In genomic region chr9:14365481-14366125, GRCm38 (mm10) we compare ENCODE assay signal across 9 mouse cellular contexts. TPM values are rescaled to one million over a fixed set of nuclear protein-coding genes. Genes with fewer than 3 reads are reported as not detected.
DNase-seq lines count a peak whose midpoint lies in the region; ATAC-seq and TF ChIP-seq lines count a peak whose summit lies in the region.
"Had no signal": no experiment of that assay in that cellular context is flagged by ENCODE, and none has a peak within 500 bp of the region (broad histone marks: within the 10 kb centered on the region; RNA-seq: fewer than 3 reads in every experiment).

No protein-coding gene starts in this region.

- TF ChIP-seq CTCF in thymus, adult 2 months (IDR thresholded peaks at IDR 0.05; ENCODE audit: borderline replicate concordance, control insufficient read depth, extremely low read depth, insufficient read depth, low read length, poor library complexity): no peak

- H3K36me3 ChIP-seq in kidney, embryonic 16.5 days (ENCODE audit: insufficient read depth, low read length): peaks cover 8% of the 10 kb centered on the region; the same call in 1 of the 2 replicates
- H3K36me3 ChIP-seq in embryonic facial prominence, embryonic 10.5 days (replicated peaks): no peaks in the 10 kb centered on the region
- no peaks in the 10 kb centered on the region for H3K36me3 ChIP-seq in kidney, embryonic 15.5 days
- no peaks in the 10 kb centered on the region for H3K36me3 ChIP-seq in splenic B cell, adult 2 months (ENCODE audit: control insufficient read depth, insufficient read depth, low read length, poor library complexity, severe bottlenecking)
- H3K36me3 ChIP-seq in forebrain, embryonic 14.5 days (ENCODE audit: control insufficient read depth, insufficient read depth, low read length): no peaks in the 10 kb centered on the region
- no peaks in the 10 kb centered on the region for H3K36me3 ChIP-seq in thymus, adult 2 months (ENCODE audit: control insufficient read depth, insufficient read depth, low read length)
- H3K36me3 ChIP-seq: neural tube, embryonic 12.5 days had no signal

- DNase-seq in kidney, adult 18-20 months: peak; percentile 15
- no peak for DNase-seq in embryonic facial prominence, embryonic 10.5 days (ENCODE audit: low spot score)
- peak; percentile 31 for DNase-seq in splenic B cell, adult 2 months (ENCODE audit: low read depth, low spot score)
- DNase-seq in layer of hippocampus, adult 8-10 months (ENCODE audit: low spot score in 2 of 2): no peak
- no peak for DNase-seq in forebrain, embryonic 14.5 days (ENCODE audit: low spot score)
- no peak for DNase-seq in thymus, adult 2 months

- no peak for TF ChIP-seq POLR2A in thymus, adult 2 months (IDR thresholded peaks at IDR 0.05; ENCODE audit: control insufficient read depth, extremely low read depth, insufficient read depth, low read length, poor library complexity)

- no peak overlapping the region for H3K27ac ChIP-seq in kidney, embryonic 16.5 days (ENCODE audit: low read length)
- peak overlapping the region; percentile 51; the same call in 1 of the 2 replicates for H3K27ac ChIP-seq in embryonic facial prominence, embryonic 10.5 days (replicated peaks)
- H3K27ac ChIP-seq in kidney, embryonic 15.5 days: peak overlapping the region; percentile 45; the same call in 1 of the 2 replicates
- H3K27ac ChIP-seq in forebrain, embryonic 14.5 days (ENCODE audit: low read depth, low read length): no peak overlapping the region
- no peak overlapping the region for H3K27ac ChIP-seq in thymus, adult 2 months (ENCODE audit: control insufficient read depth, insufficient read depth, low read length)
- H3K27ac ChIP-seq: neural tube, embryonic 12.5 days had no signal

- no peaks in the 10 kb centered on the region for H3K27me3 ChIP-seq in kidney, embryonic 16.5 days (ENCODE audit: insufficient read depth, low read length)
- no peaks in the 10 kb centered on the region for H3K27me3 ChIP-seq in embryonic facial prominence, embryonic 10.5 days (replicated peaks; ENCODE audit: low read depth, poor library complexity, severe bottlenecking)
- H3K27me3 ChIP-seq in kidney, embryonic 15.5 days: no peaks in the 10 kb centered on the region
- H3K27me3 ChIP-seq in splenic B cell, adult 2 months (ENCODE audit: control insufficient read depth, insufficient read depth, low read length, poor library complexity, severe bottlenecking): no peaks in the 10 kb centered on the region
- H3K27me3 ChIP-seq in forebrain, embryonic 14.5 days (replicated peaks; ENCODE audit: control insufficient read depth, insufficient read depth, low read length): no peaks in the 10 kb centered on the region
- H3K27me3 ChIP-seq in thymus, adult 2 months (ENCODE audit: control insufficient read depth, insufficient read depth, low read length): no peaks in the 10 kb centered on the region
- H3K27me3 ChIP-seq: neural tube, embryonic 12.5 days had no signal

- no peaks in the 10 kb centered on the region for H3K4me1 ChIP-seq in kidney, embryonic 16.5 days (ENCODE audit: insufficient read depth, low read length)
- 0 out of 2 replicates have a peak, but pooled peaks cover 2% of the 10 kb centered on the region for H3K4me1 ChIP-seq in embryonic facial prominence, embryonic 10.5 days
- no peaks in the 10 kb centered on the region for H3K4me1 ChIP-seq in kidney, embryonic 15.5 days
- H3K4me1 ChIP-seq in forebrain, embryonic 14.5 days (ENCODE audit: control insufficient read depth, insufficient read depth, low read length): no peaks in the 10 kb centered on the region
- H3K4me1 ChIP-seq in thymus, adult 2 months (replicated peaks; ENCODE audit: control insufficient read depth, insufficient read depth, low read length): peaks cover 11% of the 10 kb centered on the region
- H3K4me1 ChIP-seq: neural tube, embryonic 12.5 days had no signal

- no peak overlapping the region for H3K4me2 ChIP-seq in kidney, embryonic 16.5 days (replicated peaks; ENCODE audit: low read depth, low read length)
- H3K4me2 ChIP-seq in kidney, embryonic 15.5 days: no peak overlapping the region
- H3K4me2 ChIP-seq in forebrain, embryonic 14.5 days (ENCODE audit: low read length): no peak overlapping the region
- H3K4me2 ChIP-seq: neural tube, embryonic 12.5 days had no signal

- H3K9ac ChIP-seq in kidney, embryonic 16.5 days (replicated peaks; ENCODE audit: low read length): no peak overlapping the region
- no peak overlapping the region for H3K9ac ChIP-seq in kidney, embryonic 15.5 days
- H3K9ac ChIP-seq in forebrain, embryonic 14.5 days (ENCODE audit: low read length): no peak overlapping the region
- H3K9ac ChIP-seq: neural tube, embryonic 12.5 days had no signal

- H3K9me3 ChIP-seq in kidney, embryonic 16.5 days (ENCODE audit: low read length): no peaks in the 10 kb centered on the region
- no peaks in the 10 kb centered on the region for H3K9me3 ChIP-seq in embryonic facial prominence, embryonic 10.5 days
- no peaks in the 10 kb centered on the region for H3K9me3 ChIP-seq in kidney, embryonic 15.5 days (replicated peaks)
- H3K9me3 ChIP-seq in forebrain, embryonic 14.5 days (replicated peaks; ENCODE audit: control insufficient read depth, low read length): no peaks in the 10 kb centered on the region
- H3K9me3 ChIP-seq: neural tube, embryonic 12.5 days had no signal

- WGBS in kidney, embryonic 16.5 days: 51% methylated on average over 4 of the region's 4 CpGs
- WGBS in embryonic facial prominence, embryonic 10.5 days: 59% methylated on average over 4 of the region's 4 CpGs
- 60% methylated on average over 4 of the region's 4 CpGs for WGBS in kidney, embryonic 15.5 days
- WGBS in forebrain, embryonic 14.5 days: 67% methylated on average over 4 of the region's 4 CpGs
- 32% methylated on average over 4 of the region's 4 CpGs for WGBS in thymus, adult 2 months

- no peak overlapping the region for H3K4me3 ChIP-seq in kidney, embryonic 16.5 days (ENCODE audit: low read length)
- no peak overlapping the region for H3K4me3 ChIP-seq in embryonic facial prominence, embryonic 10.5 days
- no peak overlapping the region for H3K4me3 ChIP-seq in kidney, embryonic 15.5 days (replicated peaks)
- H3K4me3 ChIP-seq in forebrain, embryonic 14.5 days (ENCODE audit: low read depth, low read length): no peak overlapping the region
- H3K4me3 ChIP-seq in thymus, adult 2 months (ENCODE audit: control insufficient read depth, insufficient read depth, low read length): no peak overlapping the region
- H3K4me3 ChIP-seq: neural tube, embryonic 12.5 days had no signal

- no peak for ATAC-seq in kidney, embryonic 16.5 days (ENCODE audit: low FRiP score, low TSS enrichment)
- ATAC-seq in kidney, embryonic 15.5 days (replicated peaks; ENCODE audit: low FRiP score): no peak
- no peak for ATAC-seq in forebrain, embryonic 14.5 days

RNA-seq across cellular contexts. Expression of gene Endod1, which starts 15.7 kb away (rescaled TPM):
- 15.6 and 17.8 TPM in 2 replicates for polyA plus RNA-seq in kidney, embryonic 16.5 days (2015; fragmentation: Nextera tagmentation; extraction: Ambion mirVana)
- 6.9 and 8.0 TPM in 2 replicates for polyA plus RNA-seq in embryonic facial prominence, embryonic 10.5 days (2016; fragmentation: Nextera tagmentation; extraction: Ambion mirVana)
- polyA plus RNA-seq in kidney, embryonic 15.5 days (2015; fragmentation: Nextera tagmentation; extraction: Ambion mirVana): 13.3 and 13.5 TPM in 2 replicates
- total RNA-seq in layer of hippocampus, adult 8-10 months (2022): 10 to 100 TPM; 72.9 to 94.9 (median 82.4) TPM
- 10.0 and 10.8 TPM in 2 replicates for polyA plus RNA-seq in forebrain, embryonic 14.5 days (2014; fragmentation: Nextera tagmentation; extraction: Ambion mirVana)
- 62.3 and 64.2 TPM in 2 replicates for polyA plus RNA-seq in thymus, adult 2 months (2012; rRNA removed)

Comparison
In these comparisons a context has a peak if more than half of its experiments do, and no peak if none do; other contexts are left out.
1. H3K27ac ChIP-seq: peak in embryonic facial prominence, embryonic 10.5 days (single experiment) and kidney, embryonic 15.5 days (single experiment); none in kidney, embryonic 16.5 days (single experiment), forebrain, embryonic 14.5 days (single experiment) and thymus, adult 2 months (single experiment).
2. DNase-seq: peak in kidney, adult 18-20 months (single experiment) and splenic B cell, adult 2 months (single experiment); none in embryonic facial prominence, embryonic 10.5 days (single experiment), layer of hippocampus, adult 8-10 months (0 of 2), forebrain, embryonic 14.5 days (single experiment) and thymus, adult 2 months (single experiment).